Mouse (Mus musculus) liver, postnatal 0 days (tissue): ENCODE data around the gene Itgb2l.

ENCODE experiments used
- CTCF ChIP-seq: sonication (generic); IDR thresholded peaks from 2 replicates; pipeline ENCODE4 v1.5.1; 2016; ENCODE audit warnings: antibody characterized with exemption, low read depth
- EP300 ChIP-seq: IDR thresholded peaks from 2 replicates; pipeline ENCODE4 v1.6.1; 2016; ENCODE audit warnings: antibody characterized with exemption, low read depth, mild to moderate bottlenecking

DNA sequence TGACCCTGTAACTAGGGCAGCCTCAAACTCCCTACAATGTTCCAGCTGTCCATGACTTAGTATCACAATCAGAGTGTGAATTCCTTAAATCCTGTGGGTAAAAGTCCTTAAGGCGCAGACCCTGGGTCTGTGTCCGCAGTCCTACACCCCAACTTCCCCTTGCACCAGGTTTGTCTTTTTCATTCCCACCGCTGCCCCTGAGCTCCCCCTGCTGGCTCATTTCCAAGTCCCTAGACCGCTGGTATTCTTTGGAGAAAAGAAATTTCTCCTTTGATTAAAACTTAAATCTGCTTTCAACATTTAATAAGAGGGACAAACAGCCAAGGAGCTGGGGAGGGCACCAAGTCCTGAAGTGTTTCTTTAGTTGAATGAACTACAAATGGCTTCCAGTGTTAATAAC, 26.2 kb upstream of the Itgb2l start:
- TF ChIP-seq CTCF (peak; percentile 55), EP300 (no peak)
